Mouse (Mus musculus) c-Kit-negative CD71-positive TER-119-positive erythroid progenitor cells, embryonic 14.5 days (primary cell): Measurements from ENCODE around the gene Cmtm3.
"Not testable (repeated sequence)": the region's sequence is repeated elsewhere in the genome, so short reads cannot be mapped to it uniquely, and the experiment has no call there.

ENCODE experiments used
- DNase-seq: peaks from one replicate; pipeline ENCODE4 v3.0.0-alpha.2; 2013; ENCODE audit warnings: low read depth, low spot score

The Cmtm3 gene

GRCm38 (mm10) chr8:104339229-104339982 is at the start of gene Cmtm3:
Cmtm3 (plus strand) TSS chr8:104339410.
- DNase-seq = no peak

DNA sequence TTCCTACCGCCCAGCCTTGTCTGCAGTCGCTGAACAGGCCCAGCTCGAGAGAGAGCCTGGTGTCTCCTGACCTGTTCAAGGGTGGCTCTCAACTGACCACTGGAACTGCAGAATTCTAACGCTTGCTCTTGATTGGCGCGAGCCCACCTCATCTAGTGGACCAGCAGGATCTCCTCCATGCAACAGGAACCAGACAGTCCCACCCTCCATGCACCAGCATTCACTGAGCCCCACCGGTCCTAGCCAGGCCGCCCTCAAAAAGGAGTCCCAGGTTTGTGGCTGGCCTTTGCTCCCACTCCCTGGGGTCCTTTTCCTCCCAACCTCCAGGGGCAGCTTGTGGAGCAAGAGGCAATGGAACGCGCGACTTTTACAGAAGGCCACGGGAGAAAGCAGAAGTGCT is 46.1 kb upstream of the Cmtm3 start, which contains the start of gene Cmtm2a:
TSS of gene Cmtm2a (minus strand) at position 101 of the 400 bp plus-strand sequence.
- DNase-seq = not testable (repeated sequence)

DNA sequence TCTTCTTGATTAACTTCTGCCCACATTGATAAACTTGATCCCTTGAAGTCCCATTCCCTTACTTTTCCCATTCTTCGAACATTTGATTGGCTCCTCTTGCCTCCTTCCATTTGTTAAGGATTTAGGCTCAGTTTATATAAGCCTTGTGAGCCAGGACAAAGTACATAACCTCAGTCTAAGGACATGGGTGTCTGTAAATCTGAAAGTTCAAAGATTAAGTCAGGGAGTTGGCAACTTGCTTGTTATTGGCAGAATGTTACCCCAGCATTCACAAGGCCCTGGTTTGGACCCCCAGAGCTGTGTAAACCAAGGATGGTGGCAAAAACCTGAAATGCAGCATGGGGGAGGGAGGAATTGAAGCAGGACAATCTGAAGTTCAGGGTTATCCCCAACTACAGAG is 44.8 kb upstream of the Cmtm3 start:
- DNase-seq = no peak

- DNase-seq = not testable (repeated sequence)
These were observed 37.6 kb upstream of the Cmtm3 start for GRCm38 (mm10) chr8:104301577-104301976.

DNA sequence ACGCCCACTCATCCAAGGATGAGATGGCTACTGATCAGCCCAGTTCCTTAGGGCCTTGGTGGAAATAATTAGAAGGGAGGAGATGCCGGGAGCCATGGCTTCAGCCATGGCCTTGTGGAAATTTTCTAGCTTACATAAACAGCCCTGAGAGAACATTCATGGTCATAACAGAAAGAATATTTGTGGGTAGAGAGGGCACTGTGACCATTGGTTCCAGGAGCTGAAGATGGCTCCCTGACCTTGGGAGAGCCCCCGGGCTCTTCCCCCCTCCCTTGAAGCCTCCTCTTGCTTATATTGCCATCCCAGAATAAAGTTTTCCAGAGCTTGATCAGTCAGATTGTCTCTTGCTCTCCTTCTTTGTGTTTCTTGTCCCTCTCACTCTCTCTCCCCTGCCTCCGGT is 36.7 kb upstream of the Cmtm3 start:
- not testable (repeated sequence) for DNase-seq

GRCm38 (mm10) chr8:104304962-104305361 is 34.2 kb upstream of the Cmtm3 start:
- DNase-seq = no peak

- not testable (repeated sequence) for DNase-seq
These were observed 30.9 kb upstream of the Cmtm3 start for GRCm38 (mm10) chr8:104308341-104308740.

DNA sequence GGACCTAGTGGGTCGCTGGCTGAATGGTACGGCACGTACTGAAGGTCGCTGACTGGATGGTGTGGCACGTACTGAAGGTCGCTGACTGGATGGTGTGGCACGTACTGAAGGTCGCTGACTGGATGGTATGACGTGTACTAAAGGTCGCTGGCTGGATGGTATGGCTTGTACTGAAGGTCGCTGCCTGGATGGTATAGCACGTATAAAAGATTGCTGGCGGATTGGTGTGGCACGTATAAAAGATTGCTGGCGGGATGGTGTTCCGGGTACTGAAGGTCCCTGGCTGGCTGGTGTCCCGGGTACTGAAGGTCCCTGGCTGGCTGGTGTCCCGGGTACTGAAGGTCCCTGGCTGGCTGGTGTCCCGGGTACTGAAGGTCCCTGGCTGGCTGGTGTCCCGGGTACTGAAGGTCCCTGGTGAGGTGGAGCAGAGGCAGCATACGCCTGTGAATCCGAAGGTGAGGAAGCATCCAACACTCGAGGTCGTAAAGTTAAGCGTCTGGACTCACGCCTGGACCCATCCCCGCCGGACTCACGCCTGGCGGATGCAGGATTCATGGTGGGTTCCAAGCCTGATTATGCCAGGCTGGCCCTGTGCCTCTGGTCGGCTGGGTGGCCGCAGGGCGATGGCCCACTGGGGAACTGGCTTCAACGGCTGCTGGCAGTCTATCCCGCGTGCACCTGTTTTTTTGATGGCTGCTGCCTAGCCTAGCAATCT is 29.6 kb upstream of the Cmtm3 start, which contains the start of the genes Gm45711 and Cmtm1:
TSS of gene Gm45711 (minus strand) at position 641 of the 715 bp plus-strand sequence.
TSS of gene Cmtm1 (minus strand) at position 705 of the 715 bp plus-strand sequence.
- DNase-seq = not testable (repeated sequence)

DNA sequence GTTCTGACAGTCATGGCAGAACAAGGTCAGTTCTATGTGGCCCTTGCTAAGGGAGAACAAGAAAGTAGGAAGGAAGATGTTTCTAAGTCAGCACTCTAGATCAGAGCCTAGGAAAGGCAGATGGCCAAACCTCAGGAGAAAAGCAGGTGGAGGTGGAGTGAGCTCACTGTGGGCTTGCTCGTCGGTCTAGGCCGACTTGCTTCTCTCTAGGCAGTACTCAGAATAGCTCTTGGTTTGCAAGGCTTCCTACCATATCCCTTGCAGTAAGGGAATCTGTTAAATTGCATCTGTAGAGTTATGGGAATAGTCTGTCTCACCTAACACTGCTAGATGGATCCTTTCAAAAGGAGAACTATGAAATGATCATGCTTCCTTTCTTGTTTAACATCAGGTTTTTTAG is 27.2 kb upstream of the Cmtm3 start:
- DNase-seq = not testable (repeated sequence)

GRCm38 (mm10) chr8:104313311-104313710 is 25.9 kb upstream of the Cmtm3 start:
- DNase-seq = no peak

DNA sequence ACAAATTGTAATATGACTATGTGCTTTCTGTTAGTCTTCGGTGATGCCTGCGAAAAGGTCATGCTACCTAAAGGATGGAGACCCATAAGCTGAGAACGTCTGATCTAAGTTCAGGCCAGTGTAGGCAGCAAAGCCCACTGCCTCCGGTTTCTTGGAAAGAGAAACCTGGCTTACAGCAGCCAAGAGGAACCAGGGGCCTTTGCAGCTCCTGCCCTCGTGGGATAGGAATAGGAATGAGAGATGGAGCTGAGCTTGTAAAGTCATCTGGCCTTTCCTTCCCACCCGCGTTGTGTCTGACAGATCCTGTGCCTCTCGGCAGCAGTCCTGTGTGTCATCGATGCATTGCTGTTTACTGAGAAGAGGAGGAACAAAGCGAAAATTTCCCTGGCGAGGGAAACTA is 17.9 kb upstream of the Cmtm3 start, which contains the start of gene Gm11020:
TSS of gene Gm11020 (plus strand) at position 301 of the 400 bp plus-strand sequence.
- DNase-seq = not testable (repeated sequence)

- not testable (repeated sequence) for DNase-seq
These were observed 17.3 kb upstream of the Cmtm3 start, which contains the start of gene Cmtm2b for GRCm38 (mm10) chr8:104321930-104322329. Cmtm2b (plus strand) TSS chr8:104322230.

DNA sequence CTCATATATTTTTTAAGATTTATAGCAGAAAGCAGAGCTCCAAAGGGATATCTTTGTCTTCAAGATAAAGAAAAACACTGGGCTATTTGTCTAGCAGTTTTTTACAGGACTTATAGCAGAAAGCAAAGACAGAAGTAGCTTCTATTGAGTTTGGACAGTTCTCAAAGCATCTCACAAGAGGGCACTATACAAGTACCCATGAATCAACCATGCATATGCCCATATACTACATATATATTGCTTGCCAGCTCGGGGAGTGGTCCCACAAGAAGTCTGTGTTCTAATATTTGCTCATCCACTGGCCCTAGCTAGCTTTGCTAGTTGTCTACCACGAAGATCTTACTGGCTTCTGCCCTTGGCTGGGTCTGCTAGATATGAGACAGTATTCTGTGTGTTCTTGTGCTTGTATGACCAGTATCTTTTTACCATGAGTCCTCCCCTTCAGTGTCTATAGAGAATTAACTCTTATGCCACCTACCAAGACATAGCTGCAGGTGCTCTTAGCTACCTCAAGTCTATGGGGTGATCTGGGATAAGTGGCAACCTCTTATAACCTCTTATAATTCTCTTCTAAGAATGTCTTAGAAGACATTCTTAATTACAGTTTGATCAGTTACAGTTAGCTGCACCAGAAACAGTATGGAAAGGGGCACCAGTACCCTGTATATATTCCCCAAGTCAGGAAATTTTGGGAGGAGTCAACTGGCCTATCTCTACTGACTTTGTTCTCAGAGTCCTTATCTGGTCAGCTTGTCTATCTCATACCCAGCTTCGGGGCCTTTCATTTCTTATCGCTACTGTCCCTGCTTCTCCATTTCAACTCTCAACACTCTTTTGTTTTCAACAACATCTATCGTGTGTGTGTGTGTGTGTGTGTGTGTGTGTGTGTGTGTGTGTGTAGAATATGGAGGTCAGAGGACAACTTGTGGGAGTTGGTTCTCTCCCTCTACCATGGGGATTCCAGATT is 6.3 kb upstream of the Cmtm3 start:
- no peak for DNase-seq

DNA sequence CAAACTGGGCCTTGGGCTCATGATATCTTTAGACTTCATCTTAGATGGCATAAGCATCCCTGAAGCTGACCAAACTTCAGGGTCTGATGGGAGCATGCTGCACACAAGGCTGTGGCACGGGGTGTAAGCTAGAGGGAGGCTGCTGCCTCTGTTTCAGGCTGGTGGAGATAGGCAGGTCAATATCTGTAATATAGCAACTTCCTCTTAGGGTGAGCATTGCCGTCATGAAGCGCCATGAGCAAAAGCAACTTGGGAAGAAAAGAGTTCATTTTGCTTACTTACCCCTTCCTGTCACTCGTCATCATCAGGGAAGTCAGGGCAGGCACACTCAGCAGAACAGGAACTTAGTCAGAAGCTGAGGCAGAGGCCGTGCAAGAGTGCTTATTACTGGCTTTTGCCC is 5.4 kb upstream of the Cmtm3 start:
- DNase-seq = no peak

DNA sequence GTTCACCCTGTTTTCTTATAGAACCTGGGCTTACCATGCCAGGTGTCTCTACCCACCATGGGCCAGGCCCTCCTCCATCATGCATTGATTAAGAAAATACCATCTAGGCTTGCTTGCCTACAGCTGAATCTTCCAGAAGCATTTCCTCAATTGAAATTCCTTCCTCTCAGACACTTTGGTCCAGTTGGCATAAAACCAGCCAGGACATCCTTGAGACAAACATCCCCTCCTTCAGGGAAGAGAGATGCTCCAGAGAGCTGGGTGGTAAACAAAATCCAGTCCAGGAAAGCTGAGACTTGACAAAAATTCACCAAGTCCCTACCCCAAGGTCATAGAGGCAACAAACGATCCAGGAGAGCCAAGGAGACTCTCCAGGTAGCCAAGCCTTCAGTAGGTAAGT is 5.0 kb upstream of the Cmtm3 start:
- DNase-seq = no peak

GRCm38 (mm10) chr8:104336806-104337205 is 2.4 kb upstream of the Cmtm3 start:
- no peak for DNase-seq

DNA sequence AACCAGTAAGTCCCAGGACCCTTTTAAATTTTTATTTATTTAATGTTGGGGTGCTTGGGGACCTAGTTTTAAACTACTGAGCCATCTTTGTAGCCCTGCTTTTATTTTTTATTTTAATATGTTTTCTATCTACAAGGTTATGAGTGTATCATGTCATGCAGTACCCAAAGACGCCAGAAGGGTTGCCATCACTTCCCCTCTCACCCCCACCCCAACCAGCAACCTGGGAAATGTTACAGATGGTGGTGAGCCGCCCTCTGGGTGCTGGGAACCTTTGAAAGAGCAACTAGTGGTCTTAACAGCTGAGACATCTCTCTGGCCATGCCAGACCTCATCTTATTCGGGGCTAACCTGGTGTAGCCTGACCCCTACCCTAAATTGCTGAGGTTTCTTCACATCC is 1.3 kb upstream of the Cmtm3 start:
- DNase-seq = no peak

DNA sequence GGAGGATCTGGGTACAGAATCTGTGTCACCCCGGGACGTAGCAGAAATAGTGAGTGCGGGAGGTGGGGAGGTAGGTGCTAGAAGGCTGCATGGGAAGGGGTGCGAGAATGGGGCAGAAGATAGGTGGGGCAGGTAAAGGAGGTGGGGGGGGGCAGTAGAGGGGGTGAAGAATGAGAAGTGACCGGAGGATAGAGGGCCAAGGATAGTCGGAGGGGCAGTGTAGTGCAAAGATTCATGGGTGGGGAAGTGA is 698 bp downstream of the Cmtm3 start:
- no peak for DNase-seq

DNA sequence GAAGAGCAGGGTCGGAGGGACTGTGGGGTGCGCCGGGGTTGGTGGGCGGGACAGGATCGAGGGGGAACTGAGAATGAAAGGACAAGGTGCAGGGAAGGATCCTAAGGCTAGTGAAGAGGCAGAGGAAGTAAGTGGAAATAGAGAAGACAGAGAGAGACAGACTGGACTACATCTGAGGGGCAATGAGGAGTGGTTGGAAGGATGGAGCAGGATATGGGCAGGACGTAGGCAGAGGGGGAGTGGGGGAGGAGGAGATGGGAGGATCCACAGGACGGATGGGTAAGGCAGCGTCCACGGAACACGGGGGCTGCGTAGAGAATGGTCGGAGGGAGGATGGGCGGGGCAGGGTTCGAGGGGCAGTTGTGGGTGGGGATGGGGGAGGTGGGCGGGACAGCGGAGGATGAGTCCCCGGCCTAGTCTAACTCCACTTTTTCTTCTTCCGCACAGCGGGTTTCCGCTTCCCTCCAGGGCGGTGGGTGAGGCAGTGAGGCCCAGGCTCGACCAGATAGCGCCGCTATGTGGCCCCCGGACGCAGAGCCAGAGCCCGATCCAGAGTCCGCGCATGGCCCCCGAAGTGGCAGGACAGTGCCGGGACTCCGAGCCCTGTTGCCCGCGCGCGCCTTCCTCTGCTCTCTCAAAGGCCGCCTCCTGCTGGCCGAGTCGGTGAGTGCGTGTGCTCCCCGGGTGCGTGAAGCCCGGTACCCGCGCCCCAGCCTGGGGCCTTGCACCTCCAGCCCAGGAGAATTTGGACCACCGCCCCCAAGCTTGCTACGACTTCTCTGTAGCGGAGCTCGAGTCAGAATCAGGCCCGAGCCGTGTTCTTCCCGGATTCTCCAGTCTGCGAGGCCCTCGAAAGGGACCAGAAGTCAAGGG is 1.3 kb downstream of the Cmtm3 start:
- no peak for DNase-seq

GRCm38 (mm10) chr8:104341106-104341561 is 1.9 kb downstream of the Cmtm3 start:
- DNase-seq = no peak

DNA sequence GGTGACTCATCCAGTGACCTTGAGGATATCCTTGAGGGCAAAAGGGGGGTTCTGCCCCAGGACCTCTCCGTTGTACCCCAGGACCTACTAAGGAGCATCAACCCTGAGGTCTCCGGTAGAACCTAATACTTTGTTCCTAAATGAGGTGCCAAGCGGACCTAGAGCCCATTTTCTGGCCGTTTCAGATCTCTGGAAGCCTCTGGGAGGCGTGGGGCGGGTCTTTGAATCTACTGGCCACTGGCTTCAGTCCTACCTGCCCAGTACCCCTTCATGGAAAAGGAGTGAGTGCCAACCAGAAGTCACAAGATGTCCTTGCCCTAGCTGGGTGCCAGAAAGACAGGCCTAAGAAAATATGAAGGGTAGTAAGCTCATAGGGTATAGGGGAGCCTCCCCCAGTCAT is 2.5 kb downstream of the Cmtm3 start:
- DNase-seq = no peak
